Mouse (Mus musculus) kidney, embryonic 16.5 days (tissue): ENCODE data around the gene Cacng8. TPM values are rescaled to one million over a fixed set of nuclear protein-coding genes. Genes with fewer than 3 reads are reported as not detected.

ENCODE experiments used
- ATAC-seq: fragments of 200-750 bp; cut with Nextera tagmentation; 2 replicates; pipeline ENCODE4 v1.8.0; 2017; ENCODE audit warnings: moderate TSS enrichment; ENCODE audit not compliant: low FRiP score, low TSS enrichment
- H3K27ac ChIP-seq: fragments of 300-500 bp; sonication (generic); 2 replicates; pipeline ENCODE4 v1.5.1; 2014; ENCODE audit warnings: low read length
- H3K27me3 ChIP-seq: fragments of 300-500 bp; sonication (generic); 2 replicates; pipeline ENCODE4 v1.6.1; 2014; ENCODE audit warnings: low read length, control low read depth, mixed read lengths; ENCODE audit not compliant: insufficient read depth
- H3K36me3 ChIP-seq: fragments of 300-500 bp; sonication (generic); 2 replicates; pipeline ENCODE4 v1.6.1; 2014; ENCODE audit warnings: low read length, control low read depth, mixed read lengths; ENCODE audit not compliant: insufficient read depth
- H3K4me1 ChIP-seq: fragments of 300-500 bp; sonication (generic); 2 replicates; pipeline ENCODE4 v1.6.1; 2014; ENCODE audit warnings: low read length, control low read depth, mixed read lengths; ENCODE audit not compliant: insufficient read depth
- H3K4me2 ChIP-seq: fragments of 300-500 bp; sonication (generic); replicated peaks from 2 replicates; pipeline ENCODE4 v1.6.1; 2014; ENCODE audit warnings: low read depth, low read length
- H3K4me3 ChIP-seq: fragments of 300-500 bp; sonication (generic); 2 replicates; pipeline ENCODE4 v1.5.1; 2014; ENCODE audit warnings: mild to moderate bottlenecking, low read length
- H3K9ac ChIP-seq: fragments of 300-500 bp; sonication (generic); replicated peaks from 2 replicates; pipeline ENCODE4 v1.6.1; 2014; ENCODE audit warnings: low read length
- H3K9me3 ChIP-seq: fragments of 300-500 bp; sonication (generic); 2 replicates; pipeline ENCODE4 v1.6.1; 2016; ENCODE audit warnings: low read length, control low read depth
- WGBS: fragments of 180-500 bp; shearing (Covaris S2); extraction: QIAGEN DNeasy Blood & Tissue Kit; methylation state at CpG from one replicate; pipeline ENCODE4 v1.1.7; 2014; 5-methylcytosine and 5-hydroxymethylcytosine counted together
- polyA plus RNA-seq: library from polyadenylated mRNA; unstranded; fragments of >200 nt; fragmentation: Nextera tagmentation; extraction: Ambion mirVana; gene quantifications from 2 replicates; pipeline ENCODE4 v1.2.1, GENCODE M21; 2015

The Cacng8 gene
- polyA plus RNA-seq: 1.0 TPM in 2 replicates

- peak within 1 kb of the TSS; percentile 49 for H3K4me2 ChIP-seq
- H3K27me3 ChIP-seq: no peaks in the 10 kb centered on the region
- ATAC-seq: no peak; the same call in 1 of the 2 replicates
- H3K4me1 ChIP-seq: peaks cover 5% of the 10 kb centered on the region; the same call in 1 of the 2 replicates
- no peaks in the 10 kb centered on the region for H3K36me3 ChIP-seq
- H3K9me3 ChIP-seq: no peaks in the 10 kb centered on the region
- no peak within 1 kb of the TSS for H3K9ac ChIP-seq
- peak within 1 kb of the TSS; percentile 32 for H3K4me3 ChIP-seq
- WGBS: 0% methylated on average over 7 of the region's 7 CpGs
- no peak within 1 kb of the TSS for H3K27ac ChIP-seq
Measured at GRCm38 (mm10) chr7:3390413-3391080, at the start of gene Cacng8. Gene Cacng8 (plus strand): TSS chr7:3390683.

- H3K27me3 ChIP-seq: no peaks in the 10 kb centered on the region
- no peak overlapping the region for H3K4me3 ChIP-seq
- no peaks in the 10 kb centered on the region for H3K4me1 ChIP-seq
- no peak overlapping the region for H3K9ac ChIP-seq
- H3K27ac ChIP-seq: no peak overlapping the region
- peaks cover 7% of the 10 kb centered on the region; the same call in 1 of the 2 replicates for H3K36me3 ChIP-seq
- WGBS: 92% methylated on average over 3 of the region's 3 CpGs
- no peak overlapping the region for H3K4me2 ChIP-seq
- H3K9me3 ChIP-seq: no peaks in the 10 kb centered on the region
- no peak for ATAC-seq
Measured at GRCm38 (mm10) chr7:3343861-3344260, 46.6 kb upstream of the Cacng8 start.

GRCm38 (mm10) chr7:3345301-3345700 lies 45.2 kb upstream of the Cacng8 start:
- no peak for ATAC-seq
- Histone ChIP-seq H3K4me2 (no peak overlapping the region), H3K27me3 (no peaks in the 10 kb centered on the region), H3K4me1 (no peaks in the 10 kb centered on the region), H3K9me3 (no peaks in the 10 kb centered on the region), H3K4me3 (no peak overlapping the region), H3K27ac (no peak overlapping the region), H3K36me3 (peaks cover 7% of the 10 kb centered on the region; the same call in 1 of the 2 replicates), H3K9ac (no peak overlapping the region)
- WGBS: 96% methylated on average over 3 of the region's 3 CpGs

- ATAC-seq: no peak
- Histone ChIP-seq H3K9me3 (no peaks in the 10 kb centered on the region), H3K27ac (no peak overlapping the region), H3K27me3 (no peaks in the 10 kb centered on the region), H3K9ac (no peak overlapping the region), H3K36me3 (0 out of 2 replicates have a peak, but pooled peaks cover 2% of the 10 kb centered on the region), H3K4me2 (no peak overlapping the region), H3K4me1 (no peaks in the 10 kb centered on the region), H3K4me3 (no peak overlapping the region)
- 65% methylated on average over 20 of the region's 20 CpGs for WGBS
Measured at GRCm38 (mm10) chr7:3347366-3348287, 42.9 kb upstream of the Cacng8 start.

- WGBS: 74% methylated on average over 5 of the region's 5 CpGs
- H3K9me3 ChIP-seq: no peaks in the 10 kb centered on the region
- no peak for ATAC-seq
- no peaks in the 10 kb centered on the region for H3K4me1 ChIP-seq
- no peaks in the 10 kb centered on the region for H3K36me3 ChIP-seq
- no peak overlapping the region for H3K4me3 ChIP-seq
- no peak overlapping the region for H3K4me2 ChIP-seq
- no peak overlapping the region for H3K27ac ChIP-seq
- no peak overlapping the region for H3K9ac ChIP-seq
- no peaks in the 10 kb centered on the region for H3K27me3 ChIP-seq
Measured at GRCm38 (mm10) chr7:3348326-3348725, 42.2 kb upstream of the Cacng8 start.

GRCm38 (mm10) chr7:3349775-3350174 lies 40.7 kb upstream of the Cacng8 start:
- no peak overlapping the region for H3K27ac ChIP-seq
- 88% methylated on average over 9 of the region's 9 CpGs for WGBS
- no peak for ATAC-seq
- H3K36me3 ChIP-seq: no peaks in the 10 kb centered on the region
- no peaks in the 10 kb centered on the region for H3K27me3 ChIP-seq
- no peak overlapping the region for H3K4me3 ChIP-seq
- H3K9ac ChIP-seq: no peak overlapping the region
- H3K4me2 ChIP-seq: no peak overlapping the region
- H3K4me1 ChIP-seq: no peaks in the 10 kb centered on the region
- H3K9me3 ChIP-seq: no peaks in the 10 kb centered on the region

GRCm38 (mm10) chr7:3351536-3351935 lies 38.9 kb upstream of the Cacng8 start:
- Histone ChIP-seq H3K9ac (no peak overlapping the region), H3K9me3 (no peaks in the 10 kb centered on the region), H3K4me2 (no peak overlapping the region), H3K36me3 (no peaks in the 10 kb centered on the region), H3K27me3 (no peaks in the 10 kb centered on the region), H3K4me1 (no peaks in the 10 kb centered on the region), H3K27ac (no peak overlapping the region), H3K4me3 (no peak overlapping the region)
- ATAC-seq: no peak
- 83% methylated on average over 1 of the region's 1 CpGs for WGBS

- Histone ChIP-seq H3K9me3 (no peaks in the 10 kb centered on the region), H3K9ac (no peak overlapping the region), H3K36me3 (no peaks in the 10 kb centered on the region), H3K27ac (no peak overlapping the region), H3K4me1 (no peaks in the 10 kb centered on the region), H3K27me3 (no peaks in the 10 kb centered on the region), H3K4me3 (no peak overlapping the region), H3K4me2 (no peak overlapping the region)
- WGBS: 84% methylated on average over 6 of the region's 6 CpGs
- no peak for ATAC-seq
Measured at GRCm38 (mm10) chr7:3354850-3355249, 35.6 kb upstream of the Cacng8 start.

GRCm38 (mm10) chr7:3360678-3361077 lies 29.8 kb upstream of the Cacng8 start:
- H3K36me3 ChIP-seq: 0 out of 2 replicates have a peak, but pooled peaks cover 5% of the 10 kb centered on the region
- no peak overlapping the region for H3K9ac ChIP-seq
- no peaks in the 10 kb centered on the region for H3K27me3 ChIP-seq
- no peaks in the 10 kb centered on the region for H3K4me1 ChIP-seq
- H3K9me3 ChIP-seq: no peaks in the 10 kb centered on the region
- no peak overlapping the region for H3K27ac ChIP-seq
- WGBS: 96% methylated on average over 1 of the region's 1 CpGs
- H3K4me2 ChIP-seq: no peak overlapping the region
- H3K4me3 ChIP-seq: no peak overlapping the region
- no peak for ATAC-seq
